Mouse (Mus musculus) erythroblast, adult 5-6 weeks (primary cell): ENCODE measurements around the gene Grik2. TPM values are rescaled to one million over a fixed set of nuclear protein-coding genes. Genes with fewer than 3 reads are reported as not detected.

Experiments used
- ATAC-seq: replicated peaks from 2 replicates; pipeline ENCODE4 v1.8.0; 2016; ENCODE audit warnings: moderate number of reproducible peaks, mild to moderate bottlenecking, moderate TSS enrichment, inconsistent platforms; ENCODE audit not compliant: poor library complexity, low FRiP score, severe bottlenecking
- total RNA-seq, 2 experiments: library from RNA; stranded (forward) in 1 of 2; stranded (reverse) in 1 of 2; fragments of 150-400 nt in 1 of 2; fragments of 200-764, 138-1000 nt in 1 of 2; gene quantifications; 2 replicates each; pipeline versions ENCODE4 v1.2.3 to v1.2.4; 2015 to 2017; ENCODE audit warnings: low replicate concordance in 2 of 2

The Grik2 gene
- total RNA-seq, 2 experiments from 2014 or later = not detected

- ATAC-seq = no peak
Observed at GRCm38 (mm10) chr10:49709748-49710147, 78.8 kb downstream of the Grik2 start.

- ATAC-seq = no peak
Observed at GRCm38 (mm10) chr10:49704446-49704845, 84.1 kb downstream of the Grik2 start.

GRCm38 (mm10) chr10:49652320-49652719, 136.2 kb downstream of the Grik2 start:
- ATAC-seq = no peak

GRCm38 (mm10) chr10:49647116-49647515, 141.4 kb downstream of the Grik2 start:
- ATAC-seq = no peak

GRCm38 (mm10) chr10:49639901-49640300, 148.7 kb downstream of the Grik2 start:
- ATAC-seq = no peak

GRCm38 (mm10) chr10:49623951-49624350, 164.6 kb downstream of the Grik2 start:
- no peak for ATAC-seq

GRCm38 (mm10) chr10:49597652-49598051, 190.9 kb downstream of the Grik2 start:
- no peak for ATAC-seq

- no peak for ATAC-seq
Observed at GRCm38 (mm10) chr10:49573514-49573913, 215.1 kb downstream of the Grik2 start.

- ATAC-seq = no peak
Observed at GRCm38 (mm10) chr10:49559872-49560407, 228.6 kb downstream of the Grik2 start.

- ATAC-seq = no peak
Observed at GRCm38 (mm10) chr10:49542249-49542648, 246.3 kb downstream of the Grik2 start.

GRCm38 (mm10) chr10:49519752-49520151, 268.8 kb downstream of the Grik2 start:
- ATAC-seq = no peak

GRCm38 (mm10) chr10:49500628-49501027, 287.9 kb downstream of the Grik2 start:
- no peak for ATAC-seq

GRCm38 (mm10) chr10:49497302-49497701, 291.3 kb downstream of the Grik2 start:
- no peak for ATAC-seq

- no peak for ATAC-seq
Observed at GRCm38 (mm10) chr10:49481439-49481838, 307.1 kb downstream of the Grik2 start.

GRCm38 (mm10) chr10:49480085-49480749, 308.3 kb downstream of the Grik2 start:
- no peak for ATAC-seq

GRCm38 (mm10) chr10:49473613-49474012, 315.0 kb downstream of the Grik2 start:
- no peak for ATAC-seq

GRCm38 (mm10) chr10:49456791-49457190, 331.8 kb downstream of the Grik2 start:
- no peak for ATAC-seq

- no peak for ATAC-seq
Observed at GRCm38 (mm10) chr10:49453535-49453934, 335.0 kb downstream of the Grik2 start.

- no peak for ATAC-seq
Observed at GRCm38 (mm10) chr10:49441369-49441768, 347.2 kb downstream of the Grik2 start.

GRCm38 (mm10) chr10:49437057-49437456, 351.5 kb downstream of the Grik2 start:
- ATAC-seq = no peak

- ATAC-seq = no peak
Observed at GRCm38 (mm10) chr10:49436301-49436700, 352.3 kb downstream of the Grik2 start.

- no peak for ATAC-seq
Observed at GRCm38 (mm10) chr10:49432825-49433224, 355.7 kb downstream of the Grik2 start.
